17 mouse cellular contexts compared by ENCODE assay signal in genomic region chr5:96091468-96091867, GRCm38 (mm10).
"Had no signal": no experiment of that assay in that cellular context is flagged by ENCODE, and none has a peak within 500 bp of the region (broad histone marks: within the 10 kb centered on the region; RNA-seq: fewer than 3 reads in every experiment).

No protein-coding gene starts in this region.

- DNase-seq: kidney, adult 2 months; kidney, postnatal 14 days; retina, postnatal 1 day; right cerebral cortex, postnatal 14 days; thymus, adult 2 months; thymus, postnatal 25 days had no signal

- H3K4me3 ChIP-seq: kidney, embryonic 15.5 days; left cerebral cortex, adult 2 months; limb, embryonic 10.5 days; liver, embryonic 12.5 days; megakaryocyte, embryonic 14.5 days; midbrain, embryonic 15.5 days; neural tube, embryonic 12.5 days; stomach, embryonic 15.5 days had no signal

- H3K4me1 ChIP-seq: kidney, embryonic 15.5 days; limb, embryonic 10.5 days; liver, embryonic 12.5 days; midbrain, embryonic 15.5 days; neural tube, embryonic 12.5 days; stomach, embryonic 15.5 days had no signal

- H3K27me3 ChIP-seq: kidney, embryonic 15.5 days; liver, embryonic 12.5 days; megakaryocyte, embryonic 14.5 days; midbrain, embryonic 15.5 days; neural tube, embryonic 12.5 days; stomach, embryonic 15.5 days had no signal

- H3K27ac ChIP-seq: kidney, embryonic 15.5 days; left cerebral cortex, adult 2 months; limb, embryonic 10.5 days; liver, embryonic 12.5 days; macrophage; midbrain, embryonic 15.5 days; neural tube, embryonic 12.5 days; stomach, embryonic 15.5 days had no signal

- H3K9ac ChIP-seq: kidney, embryonic 15.5 days; liver, embryonic 12.5 days; midbrain, embryonic 15.5 days; neural tube, embryonic 12.5 days; stomach, embryonic 15.5 days had no signal

- ATAC-seq: intestine, embryonic 16.5 days; liver, embryonic 12.5 days; midbrain, embryonic 15.5 days had no signal

- H3K4me2 ChIP-seq: kidney, embryonic 15.5 days; liver, embryonic 12.5 days; midbrain, embryonic 11.5 days; midbrain, embryonic 15.5 days; neural tube, embryonic 12.5 days; stomach, embryonic 15.5 days had no signal

- H3K36me3 ChIP-seq: midbrain, embryonic 15.5 days; stomach, embryonic 15.5 days had no signal

- H3K9me3 ChIP-seq: kidney, embryonic 15.5 days; limb, embryonic 10.5 days; liver, embryonic 12.5 days; megakaryocyte, embryonic 14.5 days; midbrain, embryonic 15.5 days; neural tube, embryonic 12.5 days; stomach, embryonic 15.5 days had no signal
